Mouse (Mus musculus): ENCODE measurements around the gene Serpind1.

Gene Serpind1

DNA sequence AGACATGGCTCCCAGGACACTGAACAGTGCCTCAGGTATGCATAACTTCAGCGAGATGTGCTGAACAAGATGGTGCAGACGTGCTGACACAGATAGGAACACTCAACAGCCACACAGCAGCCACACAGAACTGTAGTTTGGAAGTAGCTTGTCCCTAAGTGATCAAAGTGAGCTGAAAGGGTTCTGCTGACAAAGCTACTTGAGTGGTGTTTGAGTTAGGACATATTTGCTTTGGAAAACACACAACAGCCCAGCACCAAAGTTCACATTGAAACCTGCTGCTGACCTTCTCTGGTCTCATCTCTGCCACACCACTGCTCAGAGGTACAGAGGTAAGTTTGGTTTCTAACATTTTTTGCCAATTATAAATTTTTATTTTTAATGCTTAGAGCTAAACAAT is at the start of gene Serpind1:
Gene Serpind1, plus strand, starts transcription at position 256 of the 400 bp plus-strand sequence.
- DNase-seq (ENCODE audit: low spot score in 2 of 2), result no peak

DNA sequence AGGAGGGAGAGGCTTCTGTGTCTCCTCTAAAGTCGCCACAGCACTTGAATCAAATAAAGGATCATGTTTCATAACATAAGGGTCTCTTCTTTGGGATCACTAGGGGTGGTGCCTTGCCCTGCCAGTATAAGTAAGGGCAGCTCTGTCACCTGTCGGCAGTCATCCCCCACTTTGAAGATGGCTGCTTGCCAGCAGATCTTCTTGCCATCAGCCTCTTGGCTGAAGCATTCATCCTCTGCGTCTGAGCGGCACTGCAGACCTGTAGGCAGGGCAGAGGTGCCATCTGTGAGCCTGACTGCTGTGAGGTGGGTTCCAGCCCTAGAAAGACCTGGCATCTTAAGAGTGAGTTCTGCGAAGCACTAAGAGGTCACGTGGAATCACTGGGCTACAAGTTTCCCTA is 48.0 kb upstream of the Serpind1 start:
- DNase-seq (ENCODE audit: low spot score in 2 of 2), result peak in 1 of 2 experiments; percentile 49

DNA sequence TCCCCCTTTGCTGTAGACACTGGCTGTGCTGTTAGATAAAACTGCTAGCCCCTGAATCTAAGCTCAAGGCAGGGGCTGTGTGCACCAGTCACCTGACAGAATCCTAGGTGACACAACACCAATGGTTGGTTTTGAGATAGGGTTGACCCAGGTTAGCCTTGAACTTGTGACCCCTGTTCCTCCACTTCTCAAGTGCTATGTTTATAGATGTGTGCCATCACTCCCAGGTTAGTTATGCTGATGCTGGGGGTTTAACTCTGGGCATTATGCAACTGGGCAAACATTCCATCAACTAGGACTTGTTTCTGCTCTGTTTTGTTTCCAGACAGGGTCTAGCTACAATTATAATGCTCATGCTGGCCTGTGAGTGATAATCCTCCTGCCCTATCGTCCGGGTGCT is 44.1 kb upstream of the Serpind1 start:
- DNase-seq (ENCODE audit: low spot score in 2 of 2), result no peak

DNA sequence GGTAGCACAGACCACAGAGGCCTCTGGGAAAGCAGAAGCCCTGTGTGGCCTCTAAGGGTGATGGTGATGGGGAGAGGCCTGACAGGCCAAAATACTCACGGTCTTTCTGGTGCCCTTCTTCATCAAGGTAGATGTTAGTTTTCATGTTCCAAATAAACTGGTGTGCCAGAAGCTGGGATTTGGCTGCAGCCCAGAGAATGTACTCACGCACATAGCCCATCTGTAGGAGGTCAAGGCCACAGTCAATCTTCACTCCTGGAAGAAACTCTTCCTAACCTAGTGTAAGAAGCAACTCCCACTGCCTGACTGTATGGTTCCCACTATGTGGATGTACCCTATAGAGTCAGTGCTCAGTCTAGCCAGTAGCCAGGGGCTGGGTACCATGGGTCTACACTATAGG is 40.2 kb upstream of the Serpind1 start:
- DNase-seq (ENCODE audit: low spot score in 2 of 2), result no peak

DNA sequence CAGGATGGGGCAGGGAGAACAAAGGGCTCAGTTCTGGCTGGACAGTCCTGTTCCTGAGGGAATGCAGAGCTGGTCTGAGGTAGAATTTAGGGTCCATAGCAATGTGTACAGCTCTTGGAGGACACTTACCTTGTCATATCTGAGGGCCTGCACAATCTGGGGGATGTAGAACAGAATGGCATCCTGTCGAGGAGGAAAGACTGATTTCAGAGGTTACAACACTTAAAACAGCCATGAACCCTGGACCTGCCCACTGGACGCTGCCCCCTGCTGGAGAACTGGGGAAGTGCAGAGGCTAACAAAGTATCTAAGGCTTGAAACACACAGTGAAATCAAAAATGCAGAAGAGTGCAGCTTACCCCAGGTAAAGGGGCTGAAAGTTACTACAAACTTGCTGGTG is 38.4 kb upstream of the Serpind1 start:
- peak in 1 of 2 experiments; percentile 70 for DNase-seq (ENCODE audit: low spot score in 2 of 2)

DNA sequence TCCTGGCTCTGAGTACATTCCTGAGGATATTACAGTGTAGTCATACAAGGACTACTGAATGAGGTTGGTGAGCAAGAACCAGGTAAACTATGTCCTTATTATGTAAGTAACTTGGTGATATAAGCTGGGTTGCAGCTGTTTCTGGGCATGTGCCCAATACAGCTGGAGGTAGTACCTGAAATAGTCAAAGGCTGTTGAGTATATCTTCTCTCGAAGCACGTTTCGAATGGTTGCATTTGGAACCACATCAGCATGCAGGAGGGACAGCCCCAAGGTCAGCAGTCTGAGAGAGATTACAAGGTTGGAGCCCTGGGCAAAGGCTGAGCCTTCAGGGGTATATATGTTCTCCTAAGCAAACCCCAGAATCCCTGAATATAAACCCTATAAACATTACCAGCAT is 30.4 kb upstream of the Serpind1 start:
- no peak for DNase-seq (ENCODE audit: low spot score in 2 of 2)

DNA sequence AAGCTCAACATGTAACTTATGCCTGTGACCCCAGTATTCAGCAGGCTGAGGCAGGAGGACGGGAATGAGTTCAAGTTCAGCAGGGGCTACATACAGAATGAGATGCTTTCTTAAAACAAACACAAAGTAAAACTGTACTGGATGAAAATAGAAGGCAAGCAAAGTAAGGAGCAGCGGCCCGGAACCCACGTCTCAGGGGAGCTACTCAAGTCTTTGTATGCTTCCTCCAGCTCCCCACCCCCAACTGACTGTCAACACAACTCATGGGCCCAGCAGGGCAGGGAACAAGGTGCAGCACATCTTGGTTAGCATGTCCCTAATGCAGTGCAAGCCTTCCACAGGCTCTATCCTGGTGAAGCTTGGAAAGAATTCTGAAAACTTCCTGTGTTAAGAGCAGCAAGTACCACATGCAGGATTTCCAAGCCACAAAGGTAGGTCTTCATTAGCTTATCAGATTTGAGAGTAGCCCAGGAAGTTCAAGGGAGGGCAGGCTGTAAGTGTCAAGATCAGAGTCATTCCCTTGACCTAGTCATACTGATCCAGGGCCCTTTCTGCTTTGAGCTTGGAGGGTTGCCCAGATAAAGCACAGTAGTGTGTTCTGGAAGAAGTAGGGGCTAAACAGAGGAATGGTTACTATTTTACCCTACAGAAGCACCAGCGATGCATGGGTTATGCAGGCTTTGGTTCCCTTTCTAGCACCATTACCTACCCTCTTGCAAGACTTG is 27.5 kb upstream of the Serpind1 start:
- DNase-seq (ENCODE audit: low spot score in 2 of 2), result no peak

DNA sequence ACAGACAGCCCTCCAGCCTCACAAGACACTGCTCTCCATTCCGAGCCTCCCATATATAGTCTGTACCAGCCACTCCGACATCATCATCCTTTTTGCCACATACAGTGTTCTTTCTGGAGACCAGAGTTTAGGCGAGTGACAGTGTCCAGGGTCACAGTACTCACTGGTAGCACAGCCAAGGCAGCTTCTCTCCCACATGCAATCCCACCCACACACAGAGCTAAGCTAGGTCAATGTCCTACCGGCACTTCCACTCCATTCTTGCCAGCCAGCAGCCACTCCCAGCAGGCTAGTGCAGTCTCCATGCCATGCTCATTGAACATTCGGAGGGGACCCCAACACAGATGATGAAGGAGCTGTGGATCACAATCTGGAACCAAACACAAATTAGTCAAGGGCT is 23.7 kb upstream of the Serpind1 start:
- DNase-seq (ENCODE audit: low spot score in 2 of 2), result no peak

DNA sequence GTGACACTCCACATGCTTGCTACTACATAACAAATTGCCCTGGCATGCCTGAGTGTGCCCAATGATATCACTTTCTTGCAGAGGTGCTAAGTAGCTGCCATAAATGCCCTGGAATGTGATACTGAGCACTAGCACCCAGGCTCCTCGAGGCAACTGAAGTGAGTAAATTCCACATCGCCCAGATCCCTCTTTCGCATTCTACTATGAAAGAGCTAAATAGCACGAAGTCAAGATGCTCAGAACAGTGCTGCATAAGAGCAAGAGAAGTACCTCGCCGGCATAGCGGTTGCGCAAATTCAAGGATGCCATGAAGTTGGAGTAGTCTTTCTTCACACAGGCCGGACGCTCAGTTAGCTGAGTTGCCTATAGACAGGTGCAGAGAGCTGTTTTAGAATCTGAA is 22.1 kb upstream of the Serpind1 start:
- no peak for DNase-seq (ENCODE audit: low spot score in 2 of 2)

DNA sequence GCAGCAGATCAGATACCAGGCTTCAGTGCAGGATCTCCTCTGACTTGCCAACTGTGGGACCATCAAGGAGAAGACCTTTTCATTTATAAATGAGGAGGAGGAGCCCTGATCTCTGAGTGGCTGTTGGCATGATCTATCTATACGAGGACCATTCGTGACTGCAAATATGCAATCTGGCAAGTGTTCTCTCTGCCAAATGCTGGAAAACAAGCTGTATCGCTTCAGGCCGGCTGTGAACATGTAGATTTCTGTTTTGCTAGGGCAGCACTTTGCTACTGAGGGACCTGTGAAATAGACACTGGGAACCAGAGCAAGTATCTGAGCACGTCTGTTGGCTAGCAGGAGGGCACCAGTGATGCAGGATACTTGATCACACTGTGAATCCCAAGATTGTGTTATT is 18.6 kb upstream of the Serpind1 start:
- DNase-seq (ENCODE audit: low spot score in 2 of 2), result no peak

DNA sequence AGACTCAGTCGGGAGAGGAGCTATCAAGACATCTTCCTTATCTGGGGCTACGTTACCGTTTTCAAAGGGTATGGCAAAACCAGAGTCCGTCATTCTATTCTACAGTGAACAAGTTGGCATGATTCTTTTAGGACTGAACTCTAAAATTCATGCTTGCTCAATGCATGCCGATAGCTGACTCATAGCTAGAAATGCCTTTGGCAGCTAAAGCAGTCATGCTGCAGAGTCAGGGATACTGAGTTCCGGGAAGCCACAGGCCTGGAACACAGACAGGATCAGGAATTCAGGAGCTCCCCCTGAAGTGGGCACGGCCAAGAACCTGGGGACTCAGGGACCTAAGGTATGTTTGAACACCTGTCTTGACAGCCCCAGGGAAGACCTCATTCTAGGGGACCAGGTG is 14.6 kb upstream of the Serpind1 start:
- no peak for DNase-seq (ENCODE audit: low spot score in 2 of 2)

DNA sequence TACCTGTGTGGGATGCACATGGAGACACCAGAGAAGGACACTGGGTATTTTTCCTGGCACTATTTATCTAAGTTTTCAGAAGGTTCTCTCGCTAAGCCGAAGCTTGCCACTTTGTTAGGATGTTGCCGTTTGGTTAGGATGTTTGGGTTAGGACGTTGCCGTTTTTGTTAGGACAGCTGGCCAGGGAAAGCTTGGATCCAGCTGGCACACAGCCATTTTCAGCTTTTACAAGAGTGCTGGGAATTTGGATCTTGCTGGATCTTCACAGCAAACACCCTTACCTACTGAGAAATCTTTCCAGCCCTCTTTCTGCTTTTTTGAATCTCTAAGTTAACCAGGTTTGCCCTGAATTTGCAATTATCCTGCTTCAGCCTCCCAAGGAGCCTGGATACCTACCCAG is 9.7 kb upstream of the Serpind1 start:
- no peak for DNase-seq (ENCODE audit: low spot score in 2 of 2)

DNA sequence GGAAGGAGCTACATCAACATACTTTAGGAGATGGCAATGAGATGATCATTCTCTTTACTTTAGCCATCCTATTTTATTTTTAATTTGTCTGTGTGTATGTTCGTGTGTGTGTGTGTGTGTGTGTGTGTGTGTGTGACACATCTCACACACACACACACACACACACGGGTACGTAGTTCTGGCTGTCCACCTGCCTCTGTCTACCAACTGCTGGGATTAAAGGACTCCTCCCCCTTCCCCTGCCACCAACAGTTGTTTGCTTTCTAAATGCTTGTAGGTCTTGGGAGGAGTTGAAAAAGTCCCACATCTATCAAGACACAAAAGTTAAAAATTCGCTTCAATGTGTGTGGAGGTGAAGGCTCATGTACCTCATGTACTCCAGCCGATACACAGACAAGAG is 6.4 kb upstream of the Serpind1 start:
- DNase-seq (ENCODE audit: low spot score in 2 of 2), result no peak

DNA sequence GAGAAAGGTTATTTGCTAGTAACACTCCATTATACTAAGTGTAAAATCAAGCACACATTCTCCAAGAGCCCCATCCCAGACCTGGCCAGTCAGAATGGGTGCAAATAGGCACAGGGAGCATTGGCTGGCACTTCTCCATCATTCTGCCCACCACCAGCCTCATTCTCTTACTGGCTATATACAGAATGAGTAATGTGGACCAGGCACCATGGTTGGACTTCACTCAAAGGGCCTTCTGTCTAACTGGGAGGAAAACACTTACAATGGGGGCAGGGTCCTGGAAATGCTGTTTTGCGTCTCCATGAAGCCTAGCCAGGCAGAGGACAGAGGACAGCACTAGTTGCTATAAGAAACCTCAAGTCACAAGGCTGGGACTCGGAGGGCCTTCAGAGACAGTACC is 5.1 kb upstream of the Serpind1 start:
- peak; percentile 35 to 38 for DNase-seq (ENCODE audit: low spot score in 2 of 2)

DNA sequence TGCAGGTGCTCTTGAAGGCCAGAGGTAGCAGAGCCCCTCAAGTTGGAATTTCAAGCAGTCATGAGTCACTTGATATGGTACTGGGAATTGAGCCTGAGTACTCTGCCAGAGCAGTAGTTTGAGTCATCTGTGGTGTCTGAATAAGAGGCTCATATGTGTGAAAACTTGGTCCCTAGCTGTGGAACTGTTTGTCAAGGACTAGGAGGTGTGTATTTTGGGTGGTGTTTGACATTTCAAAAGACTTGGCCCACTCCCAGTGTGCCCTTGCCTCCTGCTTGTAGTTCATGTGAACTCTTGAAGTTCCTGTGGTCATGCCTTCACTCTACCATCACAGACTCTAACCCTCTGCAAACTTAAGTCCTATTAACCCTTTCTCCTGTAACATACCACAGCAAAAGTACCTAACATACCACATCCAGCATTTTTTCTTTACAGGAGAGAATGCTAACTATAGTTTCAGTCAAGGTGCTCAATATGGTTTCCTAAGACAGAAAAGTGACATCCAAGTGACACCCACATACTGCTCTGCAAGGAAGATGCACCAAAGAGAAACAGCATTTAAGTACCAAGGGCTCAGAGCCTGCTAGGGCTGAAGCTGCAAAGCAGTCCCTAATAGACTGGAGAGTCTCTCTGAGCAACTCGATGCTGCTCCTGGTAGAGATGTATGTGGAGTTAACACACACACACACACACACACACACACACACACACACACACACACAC is 1.2 kb upstream of the Serpind1 start:
- DNase-seq (ENCODE audit: low spot score in 2 of 2), result no peak

DNA sequence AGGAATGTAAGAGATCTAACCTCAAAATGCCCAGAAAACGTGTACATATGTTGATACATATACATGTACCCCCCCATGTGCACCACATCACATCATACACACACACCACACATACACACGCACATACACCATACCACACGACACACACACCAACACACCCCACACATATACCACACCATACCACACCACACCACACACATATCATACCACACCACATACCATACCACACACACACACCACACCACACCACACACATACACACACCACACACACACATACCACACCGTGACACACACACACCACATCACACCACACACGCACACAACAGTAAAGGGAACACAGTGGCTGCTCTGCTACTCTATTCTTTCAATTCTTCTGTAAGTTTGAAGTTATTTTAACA is 684 bp downstream of the Serpind1 start:
- no peak for DNase-seq (ENCODE audit: low spot score in 2 of 2)

DNA sequence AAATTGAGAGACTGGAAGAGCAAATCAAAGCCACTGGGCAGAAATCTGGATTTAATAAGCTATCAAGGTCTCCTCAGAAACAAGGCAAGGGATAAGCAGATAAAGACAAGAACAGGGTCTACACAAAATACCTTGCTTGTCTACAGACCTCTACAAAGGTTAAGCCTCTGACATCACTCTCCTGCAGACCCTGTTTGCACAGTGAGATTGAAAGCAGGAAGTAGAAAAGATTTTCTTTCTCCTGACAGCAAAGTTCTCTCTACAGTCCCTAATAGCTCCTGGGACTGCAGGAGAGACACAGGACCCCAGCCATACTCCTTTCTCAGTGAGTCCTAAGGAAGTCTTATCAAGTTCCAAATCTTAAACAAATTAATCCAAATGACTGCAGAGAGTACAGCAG is 3.4 kb downstream of the Serpind1 start:
- DNase-seq (ENCODE audit: low spot score in 2 of 2), result no peak

DNA sequence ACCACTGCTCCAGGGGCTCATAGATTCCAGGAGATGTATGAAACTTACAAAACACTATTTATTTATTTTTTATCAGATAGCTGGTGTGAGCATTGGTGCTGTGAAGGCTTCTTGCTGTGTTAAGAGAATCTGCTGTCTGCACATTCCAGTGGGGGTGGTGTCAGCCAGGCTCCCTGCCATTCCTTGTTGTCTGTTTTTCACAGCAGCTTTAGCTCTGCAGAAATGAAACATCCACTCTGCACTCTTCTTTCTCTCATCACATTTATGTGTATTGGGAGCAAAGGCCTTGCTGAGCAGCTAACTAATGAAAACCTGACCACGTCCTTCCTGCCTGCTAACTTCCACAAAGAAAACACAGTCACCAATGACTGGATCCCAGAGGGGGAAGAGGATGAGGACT is 4.9 kb downstream of the Serpind1 start:
- DNase-seq (ENCODE audit: low spot score in 2 of 2), result no peak

DNA sequence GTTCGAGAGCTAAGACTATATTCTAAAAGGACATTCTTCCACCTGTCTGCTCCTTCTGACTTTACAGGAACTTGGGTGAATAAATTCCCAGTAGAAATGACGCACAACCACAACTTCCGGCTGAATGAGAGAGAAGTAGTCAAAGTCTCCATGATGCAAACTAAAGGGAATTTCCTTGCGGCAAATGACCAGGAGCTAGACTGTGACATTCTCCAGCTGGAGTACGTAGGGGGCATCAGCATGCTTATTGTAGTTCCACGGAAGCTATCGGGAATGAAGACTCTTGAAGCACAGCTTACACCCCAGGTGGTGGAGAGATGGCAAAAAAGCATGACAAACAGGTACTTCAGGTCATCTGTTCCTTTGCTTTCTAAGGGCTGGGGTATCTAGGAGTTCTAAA is 8.5 kb downstream of the Serpind1 start:
- DNase-seq (ENCODE audit: low spot score in 2 of 2), result no peak

DNA sequence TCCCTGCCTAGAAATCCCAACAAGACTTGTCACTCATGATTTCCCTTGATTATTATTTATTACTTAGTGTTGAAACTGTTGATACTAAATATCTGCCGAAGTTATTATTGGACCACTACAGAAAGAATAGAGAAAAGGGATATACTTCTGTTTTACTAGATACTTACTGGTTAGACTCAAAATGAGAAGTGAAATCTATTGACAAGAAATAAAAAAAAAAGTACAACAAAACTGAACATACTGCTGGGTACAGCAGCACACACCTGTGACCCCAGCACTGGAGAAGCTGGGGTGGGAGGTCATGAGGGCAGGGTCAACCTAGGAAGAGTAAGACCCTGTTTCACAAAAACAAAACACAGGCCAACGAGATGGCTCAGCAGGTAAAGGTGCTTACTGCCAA is 9.5 kb downstream of the Serpind1 start:
- no peak for DNase-seq (ENCODE audit: low spot score in 2 of 2)

DNA sequence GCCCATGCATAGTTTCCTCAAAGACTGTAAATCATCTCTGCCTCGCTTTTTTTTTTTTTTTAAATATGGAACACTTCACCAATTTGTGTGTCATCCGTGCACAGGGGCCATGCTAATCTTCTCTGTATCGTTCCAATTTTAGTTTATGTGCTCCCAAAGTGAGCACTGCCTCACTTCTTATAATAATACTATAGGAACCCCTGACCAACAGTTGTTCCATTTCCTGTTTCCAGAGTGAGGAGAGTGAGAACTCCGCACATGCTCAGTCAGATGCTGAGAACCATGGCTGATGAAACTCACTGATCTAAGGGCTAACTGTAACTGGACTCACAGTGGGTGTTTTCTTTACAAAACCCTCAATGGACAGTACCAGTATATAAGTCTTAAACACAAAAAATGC is 10.7 kb downstream of the Serpind1 start:
- no peak for DNase-seq (ENCODE audit: low spot score in 2 of 2)

DNA sequence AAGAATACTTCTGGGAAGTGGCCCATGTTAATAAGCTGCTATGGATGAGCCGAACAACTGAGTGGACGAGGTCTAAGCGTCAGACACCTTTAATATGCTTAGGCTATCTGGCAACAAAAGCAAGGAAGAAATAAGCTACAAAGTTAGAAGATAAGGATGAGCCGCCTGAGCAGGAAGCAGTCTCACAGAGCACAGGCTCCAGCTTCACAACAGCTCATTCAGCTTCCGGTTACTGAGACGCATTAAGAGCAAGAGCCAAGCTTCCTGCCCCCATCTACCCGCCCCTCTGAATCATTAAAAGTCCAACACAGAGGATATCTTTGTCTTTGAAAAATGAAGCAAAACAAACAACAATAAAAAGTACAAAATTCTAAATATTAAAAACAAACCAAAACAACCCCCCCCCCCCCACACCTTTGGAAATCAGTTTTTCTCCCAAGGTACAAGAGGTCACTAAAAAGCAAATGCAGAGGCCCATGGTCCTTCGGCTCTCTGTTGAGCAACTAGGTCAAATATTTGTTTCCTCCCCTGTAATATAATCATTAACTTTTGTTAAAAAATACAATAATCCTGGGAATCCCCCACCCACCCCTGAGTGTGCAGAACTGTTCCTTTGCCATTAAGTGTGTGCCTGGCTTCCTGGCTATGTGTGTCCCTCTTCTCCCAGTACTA is 14.1 kb downstream of the Serpind1 start:
- no peak for DNase-seq (ENCODE audit: low spot score in 2 of 2)

DNA sequence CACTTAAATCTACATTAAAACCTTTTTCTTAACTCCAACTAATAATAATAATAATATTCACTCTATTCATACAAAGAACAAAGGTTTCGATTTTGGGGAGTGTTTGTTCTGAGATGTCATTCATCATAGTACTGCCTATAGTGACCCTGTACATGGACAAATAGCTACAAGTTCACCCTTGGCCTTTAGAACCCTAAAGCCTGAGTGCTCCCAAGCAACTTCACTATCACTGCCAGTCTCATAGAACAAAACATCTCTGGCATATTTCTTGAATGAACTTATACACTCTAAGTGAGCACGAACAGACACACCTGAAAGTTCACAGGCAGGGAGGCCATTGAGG is 14.6 kb downstream of the Serpind1 start:
- DNase-seq (ENCODE audit: low spot score in 2 of 2), result no peak

Measured in right cerebral cortex, postnatal 10 days (tissue).